10 mouse cellular contexts compared by ENCODE assay signal in genomic region chr7:4122076-4122768, GRCm38 (mm10). TPM values are rescaled to one million over a fixed set of nuclear protein-coding genes. Genes with fewer than 3 reads are reported as not detected.
DNase-seq lines count a peak whose midpoint lies in the region; ATAC-seq and TF ChIP-seq lines count a peak whose summit lies in the region.
"Had no signal": no experiment of that assay in that cellular context is flagged by ENCODE, and none has a peak within 500 bp of the region (broad histone marks: within the 10 kb centered on the region; RNA-seq: fewer than 3 reads in every experiment).

No protein-coding gene starts in this region.

- H3K9me3 ChIP-seq in forebrain, embryonic 14.5 days (replicated peaks; ENCODE audit: control insufficient read depth, low read length): no peaks in the 10 kb centered on the region
- H3K9me3 ChIP-seq in midbrain, embryonic 12.5 days: no peaks in the 10 kb centered on the region
- no peaks in the 10 kb centered on the region for H3K9me3 ChIP-seq in heart, embryonic 12.5 days (replicated peaks)
- H3K9me3 ChIP-seq: liver, embryonic 15.5 days had no signal

- H3K36me3 ChIP-seq in testis, adult 2 months (ENCODE audit: control insufficient read depth, insufficient read depth, low read length): no peaks in the 10 kb centered on the region
- peaks cover 24% of the 10 kb centered on the region for H3K36me3 ChIP-seq in forebrain, embryonic 14.5 days (ENCODE audit: control insufficient read depth, insufficient read depth, low read length)
- peaks cover 19% of the 10 kb centered on the region for H3K36me3 ChIP-seq in midbrain, embryonic 12.5 days
- H3K36me3 ChIP-seq in thymus, adult 2 months (ENCODE audit: control insufficient read depth, insufficient read depth, low read length): no peaks in the 10 kb centered on the region
- no peaks in the 10 kb centered on the region for H3K36me3 ChIP-seq in heart, embryonic 12.5 days
- H3K36me3 ChIP-seq: liver, embryonic 15.5 days had no signal

- no peaks in the 10 kb centered on the region; the same call in 1 of the 2 replicates for H3K27me3 ChIP-seq in testis, adult 2 months (ENCODE audit: control insufficient read depth, insufficient read depth, low read length)
- H3K27me3 ChIP-seq in forebrain, embryonic 14.5 days (replicated peaks; ENCODE audit: control insufficient read depth, insufficient read depth, low read length): no peaks in the 10 kb centered on the region
- H3K27me3 ChIP-seq in midbrain, embryonic 12.5 days: no peaks in the 10 kb centered on the region
- peaks cover 3% of the 10 kb centered on the region; the same call in 1 of the 2 replicates for H3K27me3 ChIP-seq in thymus, adult 2 months (ENCODE audit: control insufficient read depth, insufficient read depth, low read length)
- H3K27me3 ChIP-seq in heart, embryonic 12.5 days (replicated peaks): peaks cover 62% of the 10 kb centered on the region

- peak overlapping the region; percentile 94 for H3K9ac ChIP-seq in forebrain, embryonic 14.5 days (ENCODE audit: low read length)
- peak overlapping the region; percentile 80 for H3K9ac ChIP-seq in midbrain, embryonic 12.5 days (replicated peaks)
- no peak overlapping the region for H3K9ac ChIP-seq in heart, embryonic 12.5 days
- H3K9ac ChIP-seq: liver, embryonic 15.5 days had no signal

- 19% methylated on average over 11 of the region's 11 CpGs for WGBS in forebrain, embryonic 14.5 days
- 49% methylated on average over 11 of the region's 11 CpGs for WGBS in midbrain, embryonic 12.5 days
- 72% methylated on average over 11 of the region's 11 CpGs for WGBS in thymus, adult 2 months
- 46% methylated on average over 11 of the region's 11 CpGs for WGBS in heart, embryonic 12.5 days

- TF ChIP-seq POLR2A in testis, adult 2 months (IDR thresholded peaks at IDR 0.05; ENCODE audit: control insufficient read depth, low read depth, low read length): no peak
- TF ChIP-seq POLR2A in thymus, adult 2 months (IDR thresholded peaks at IDR 0.05; ENCODE audit: control insufficient read depth, extremely low read depth, insufficient read depth, low read length, poor library complexity): no peak

- peaks cover 15% of the 10 kb centered on the region for H3K4me1 ChIP-seq in testis, adult 2 months (ENCODE audit: control insufficient read depth, insufficient read depth, low read length)
- peaks cover 47% of the 10 kb centered on the region for H3K4me1 ChIP-seq in forebrain, embryonic 14.5 days (ENCODE audit: control insufficient read depth, insufficient read depth, low read length)
- peaks cover 65% of the 10 kb centered on the region for H3K4me1 ChIP-seq in midbrain, embryonic 12.5 days
- H3K4me1 ChIP-seq in thymus, adult 2 months (replicated peaks; ENCODE audit: control insufficient read depth, insufficient read depth, low read length): peaks cover 6% of the 10 kb centered on the region
- peaks cover 7% of the 10 kb centered on the region for H3K4me1 ChIP-seq in heart, embryonic 12.5 days (replicated peaks)

- DNase-seq in testis, postnatal 10 days (ENCODE audit: low spot score): no peak
- DNase-seq in forebrain, embryonic 14.5 days (ENCODE audit: low spot score): peak; percentile 20
- DNase-seq in thymus, adult 2 months: no peak
- DNase-seq: gastrocnemius, postnatal 14 days had no signal

- ATAC-seq in forebrain, embryonic 14.5 days: no peak
- no peak for ATAC-seq in midbrain, embryonic 12.5 days (ENCODE audit: low FRiP score, low read depth)
- ATAC-seq in erythroid progenitor cell, adult 5-6 weeks (replicated peaks; ENCODE audit: low FRiP score, poor library complexity, severe bottlenecking): no peak
- ATAC-seq in heart, embryonic 12.5 days (ENCODE audit: insufficient number of reproducible peaks, low FRiP score): no peak

- peak overlapping the region; percentile 39; the same call in 1 of the 2 replicates for H3K27ac ChIP-seq in testis, adult 2 months (ENCODE audit: control insufficient read depth, insufficient read depth, low read depth, low read length)
- peak overlapping the region; percentile 84 for H3K27ac ChIP-seq in forebrain, embryonic 14.5 days (ENCODE audit: low read depth, low read length)
- H3K27ac ChIP-seq in midbrain, embryonic 12.5 days (replicated peaks): peak overlapping the region; percentile 96
- no peak overlapping the region for H3K27ac ChIP-seq in thymus, adult 2 months (ENCODE audit: control insufficient read depth, insufficient read depth, low read length)
- H3K27ac ChIP-seq in heart, embryonic 12.5 days (ENCODE audit: poor library complexity, severe bottlenecking): no peak overlapping the region
- H3K27ac ChIP-seq: liver, embryonic 15.5 days; macrophage had no signal

- H3K4me3 ChIP-seq in testis, adult 2 months (ENCODE audit: control insufficient read depth, low read depth, low read length): no peak overlapping the region
- peak overlapping the region; percentile 84 for H3K4me3 ChIP-seq in forebrain, embryonic 14.5 days (ENCODE audit: low read depth, low read length)
- peak overlapping the region; percentile 17 for H3K4me3 ChIP-seq in midbrain, embryonic 12.5 days
- H3K4me3 ChIP-seq in thymus, adult 2 months (ENCODE audit: control insufficient read depth, insufficient read depth, low read length): no peak overlapping the region
- no peak overlapping the region for H3K4me3 ChIP-seq in heart, embryonic 12.5 days
- H3K4me3 ChIP-seq: liver, embryonic 15.5 days had no signal

- peak overlapping the region; percentile 75 for H3K4me2 ChIP-seq in forebrain, embryonic 14.5 days (ENCODE audit: low read length)
- peak overlapping the region; percentile 70 for H3K4me2 ChIP-seq in midbrain, embryonic 12.5 days (replicated peaks)
- no peak overlapping the region for H3K4me2 ChIP-seq in heart, embryonic 12.5 days
- H3K4me2 ChIP-seq: liver, embryonic 15.5 days had no signal

- no peak for TF ChIP-seq CTCF in testis, adult 2 months (IDR thresholded peaks at IDR 0.05; ENCODE audit: control insufficient read depth, insufficient read depth, insufficient replicate concordance, low read depth, low read length)
- no peak for TF ChIP-seq CTCF in thymus, adult 2 months (IDR thresholded peaks at IDR 0.05; ENCODE audit: borderline replicate concordance, control insufficient read depth, extremely low read depth, insufficient read depth, low read length, poor library complexity)

RNA-seq across cellular contexts. Expression of gene Ttyh1, which starts 3.0 kb away (rescaled TPM):
- polyA plus RNA-seq in testis, adult 2 months (2012; rRNA removed): 59.3 and 70.0 TPM in 2 replicates
- polyA plus RNA-seq in forebrain, embryonic 14.5 days (2014; fragmentation: Nextera tagmentation; extraction: Ambion mirVana): 61.6 and 68.0 TPM in 2 replicates
- polyA plus RNA-seq in midbrain, embryonic 12.5 days (2016; fragmentation: Nextera tagmentation; extraction: Ambion mirVana): 79.8 and 87.2 TPM in 2 replicates
- not detected in 2 replicates for total RNA-seq in erythroid progenitor cell, adult 5-6 weeks (2015; ENCODE audit: low replicate concordance)
- under 0.01 TPM in 1 of 2 replicates, not detected in the other for total RNA-seq in erythroid progenitor cell, adult 5-6 weeks (2017; ENCODE audit: low replicate concordance)
- 1.1 and 1.8 TPM in 2 replicates for polyA plus RNA-seq in thymus, adult 2 months (2012; rRNA removed)
- 0.65 and 0.97 TPM in 2 replicates for polyA plus RNA-seq in heart, embryonic 12.5 days (2016; fragmentation: Nextera tagmentation; extraction: Ambion mirVana)

RNA-seq across cellular contexts. Expression of gene Leng8, which starts 14.6 kb away (rescaled TPM):
- polyA plus RNA-seq in testis, adult 2 months (2012; rRNA removed): 469 and 559 TPM in 2 replicates
- 43.0 and 59.2 TPM in 2 replicates for polyA plus RNA-seq in forebrain, embryonic 14.5 days (2014; fragmentation: Nextera tagmentation; extraction: Ambion mirVana)
- 121 and 130 TPM in 2 replicates for polyA plus RNA-seq in midbrain, embryonic 12.5 days (2016; fragmentation: Nextera tagmentation; extraction: Ambion mirVana)
- 104 and 111 TPM in 2 replicates for total RNA-seq in erythroid progenitor cell, adult 5-6 weeks (2015; ENCODE audit: low replicate concordance)
- 106 and 112 TPM in 2 replicates for total RNA-seq in erythroid progenitor cell, adult 5-6 weeks (2017; ENCODE audit: low replicate concordance)
- polyA plus RNA-seq in thymus, adult 2 months (2012; rRNA removed): 1,109 and 1,332 TPM in 2 replicates
- polyA plus RNA-seq in heart, embryonic 12.5 days (2016; fragmentation: Nextera tagmentation; extraction: Ambion mirVana): 77.6 and 79.2 TPM in 2 replicates

RNA-seq across cellular contexts. Expression of gene Leng9, which starts 28.0 kb away (rescaled TPM):
- polyA plus RNA-seq in testis, adult 2 months (2012; rRNA removed): 5.1 and 5.7 TPM in 2 replicates
- 3.1 and 3.9 TPM in 2 replicates for polyA plus RNA-seq in forebrain, embryonic 14.5 days (2014; fragmentation: Nextera tagmentation; extraction: Ambion mirVana)
- polyA plus RNA-seq in midbrain, embryonic 12.5 days (2016; fragmentation: Nextera tagmentation; extraction: Ambion mirVana): 2.5 and 2.7 TPM in 2 replicates
- 2.9 TPM in 1 of 2 replicates, not detected in the other for total RNA-seq in erythroid progenitor cell, adult 5-6 weeks (2015; ENCODE audit: low replicate concordance)
- 0.64 and 1.4 TPM in 2 replicates for total RNA-seq in erythroid progenitor cell, adult 5-6 weeks (2017; ENCODE audit: low replicate concordance)
- polyA plus RNA-seq in thymus, adult 2 months (2012; rRNA removed): 10.5 and 11.5 TPM in 2 replicates
- 2.3 and 2.5 TPM in 2 replicates for polyA plus RNA-seq in heart, embryonic 12.5 days (2016; fragmentation: Nextera tagmentation; extraction: Ambion mirVana)

RNA-seq across cellular contexts. Expression of gene Cdc42ep5, which starts 42.4 kb away (rescaled TPM):
- polyA plus RNA-seq in testis, adult 2 months (2012; rRNA removed): 17.9 and 19.2 TPM in 2 replicates
- polyA plus RNA-seq in forebrain, embryonic 14.5 days (2014; fragmentation: Nextera tagmentation; extraction: Ambion mirVana): 5.6 and 5.9 TPM in 2 replicates
- polyA plus RNA-seq in midbrain, embryonic 12.5 days (2016; fragmentation: Nextera tagmentation; extraction: Ambion mirVana): 13.2 and 17.7 TPM in 2 replicates
- not detected in 2 replicates for total RNA-seq in erythroid progenitor cell, adult 5-6 weeks (2015; ENCODE audit: low replicate concordance)
- total RNA-seq in erythroid progenitor cell, adult 5-6 weeks (2017; ENCODE audit: low replicate concordance): not detected in 2 replicates
- polyA plus RNA-seq in thymus, adult 2 months (2012; rRNA removed): 6.5 and 9.7 TPM in 2 replicates
- polyA plus RNA-seq in heart, embryonic 12.5 days (2016; fragmentation: Nextera tagmentation; extraction: Ambion mirVana): 25.2 and 30.1 TPM in 2 replicates
- polyA plus RNA-seq: macrophage had no signal

RNA-seq across cellular contexts. Expression of gene Lair1, which starts 59.2 kb away (rescaled TPM):
- polyA plus RNA-seq in testis, adult 2 months (2012; rRNA removed): 0.55 and 1.5 TPM in 2 replicates
- polyA plus RNA-seq in forebrain, embryonic 14.5 days (2014; fragmentation: Nextera tagmentation; extraction: Ambion mirVana): 1.8 and 2.1 TPM in 2 replicates
- 1.4 and 1.7 TPM in 2 replicates for polyA plus RNA-seq in midbrain, embryonic 12.5 days (2016; fragmentation: Nextera tagmentation; extraction: Ambion mirVana)
- total RNA-seq in erythroid progenitor cell, adult 5-6 weeks (2015; ENCODE audit: low replicate concordance): 10.5 and 12.6 TPM in 2 replicates
- 10.3 and 11.6 TPM in 2 replicates for total RNA-seq in erythroid progenitor cell, adult 5-6 weeks (2017; ENCODE audit: low replicate concordance)
- polyA plus RNA-seq in thymus, adult 2 months (2012; rRNA removed): 11.0 and 12.9 TPM in 2 replicates
- polyA plus RNA-seq in heart, embryonic 12.5 days (2016; fragmentation: Nextera tagmentation; extraction: Ambion mirVana): 0.61 and 0.85 TPM in 2 replicates

Comparison
In these comparisons a context has a peak if more than half of its experiments do, and no peak if none do; other contexts are left out.
1. H3K27ac ChIP-seq: peak in testis, adult 2 months (single experiment), forebrain, embryonic 14.5 days (single experiment) and midbrain, embryonic 12.5 days (single experiment); none in thymus, adult 2 months (single experiment) and heart, embryonic 12.5 days (single experiment).
2. H3K4me3 ChIP-seq: peak in forebrain, embryonic 14.5 days (single experiment) and midbrain, embryonic 12.5 days (single experiment); none in testis, adult 2 months (single experiment), thymus, adult 2 months (single experiment) and heart, embryonic 12.5 days (single experiment).
3. RNA of gene Ttyh1, which starts 3.0 kb away (polyA plus RNA-seq): 79.8 to 87.2 TPM in midbrain, embryonic 12.5 days, 59.3 to 70.0 TPM in testis, adult 2 months and 61.6 to 68.0 TPM in forebrain, embryonic 14.5 days; 1.1 to 1.8 TPM in thymus, adult 2 months and 0.65 to 0.97 TPM in heart, embryonic 12.5 days; every median in the first group is over 10 times any median in the second.